Mouse (Mus musculus) spleen, postnatal 36 days (tissue): ENCODE results near the gene Shf.
"Not testable (repeated sequence)": the region's sequence is repeated elsewhere in the genome, so short reads cannot be mapped to it uniquely, and the experiment has no call there.

Experiments
- DNase-seq, 2 experiments: peaks; one replicate each; pipeline ENCODE4 v3.0.0; 2022; ENCODE audit warnings: low spot score in 2 of 2, mixed read lengths in 1 of 2

Shf gene

DNA sequence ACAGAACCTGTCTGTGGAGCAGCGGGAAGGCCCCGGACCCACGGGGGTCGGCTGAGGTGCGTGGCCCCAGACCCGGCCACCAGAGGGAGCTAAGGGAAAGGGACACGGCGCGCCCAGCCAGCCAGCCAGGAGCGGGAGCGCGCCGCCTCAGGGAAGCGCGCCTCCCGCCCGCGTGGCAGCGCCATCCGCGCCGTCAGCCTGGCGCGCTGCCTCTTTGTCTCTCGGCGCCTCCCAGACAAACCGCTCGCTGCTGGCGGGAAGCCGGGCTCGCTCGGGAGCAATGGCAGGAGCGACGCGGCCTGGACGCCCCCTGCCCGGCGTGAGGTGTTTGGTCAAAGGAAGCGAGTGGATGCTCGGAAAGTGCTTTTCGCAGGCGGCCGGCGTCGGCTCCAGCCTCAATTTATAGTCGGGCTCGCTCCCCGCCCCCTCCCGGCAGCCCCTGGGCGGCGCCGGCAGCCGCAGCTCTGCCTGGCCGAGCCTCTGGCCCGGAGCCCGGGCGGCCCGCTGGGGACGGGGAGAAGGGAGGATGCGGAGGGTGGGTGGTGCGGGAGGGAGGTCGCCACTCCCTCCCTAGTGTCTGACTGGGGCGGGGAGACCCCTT, 20.3 kb downstream of the Shf start:
- DNase-seq: peak; percentile 74 to 75

DNA sequence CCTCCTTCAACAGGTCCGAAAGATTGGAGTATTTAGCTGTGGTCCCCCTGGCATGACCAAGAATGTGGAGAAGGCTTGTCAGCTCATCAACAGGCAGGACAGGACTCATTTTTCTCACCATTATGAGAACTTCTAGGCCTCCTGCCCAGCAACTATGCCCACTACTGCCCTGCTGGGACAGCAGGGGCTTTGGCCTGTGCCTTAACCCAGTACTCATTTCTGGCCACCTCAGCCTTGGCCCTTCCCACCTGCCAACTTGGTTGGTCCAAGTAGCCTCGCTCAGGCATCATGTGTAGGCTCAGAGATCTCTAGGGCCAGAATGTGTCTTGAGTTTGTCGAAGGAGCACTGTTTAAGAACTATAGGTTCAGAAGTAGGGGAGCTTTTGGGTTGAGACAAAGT, 21.7 kb downstream of the Shf start:
- DNase-seq: no peak

DNA sequence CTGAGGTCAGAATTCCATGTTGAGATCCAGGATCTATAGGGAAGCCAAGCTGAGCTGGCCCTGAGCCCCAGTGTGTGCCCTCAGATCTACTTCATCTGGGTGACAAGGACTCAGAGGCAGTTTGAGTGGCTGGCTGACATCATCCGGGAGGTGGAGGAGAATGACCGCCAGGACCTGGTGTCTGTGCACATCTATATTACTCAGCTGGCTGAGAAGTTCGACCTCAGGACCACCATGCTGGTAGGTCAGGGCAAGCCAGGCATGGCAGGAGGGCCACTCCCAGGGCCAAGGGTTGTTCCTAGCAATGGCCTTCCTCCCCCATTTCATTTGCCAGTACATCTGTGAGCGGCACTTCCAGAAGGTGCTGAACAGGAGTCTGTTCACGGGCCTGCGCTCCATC, 22.8 kb downstream of the Shf start:
- DNase-seq: not testable (repeated sequence)

DNA sequence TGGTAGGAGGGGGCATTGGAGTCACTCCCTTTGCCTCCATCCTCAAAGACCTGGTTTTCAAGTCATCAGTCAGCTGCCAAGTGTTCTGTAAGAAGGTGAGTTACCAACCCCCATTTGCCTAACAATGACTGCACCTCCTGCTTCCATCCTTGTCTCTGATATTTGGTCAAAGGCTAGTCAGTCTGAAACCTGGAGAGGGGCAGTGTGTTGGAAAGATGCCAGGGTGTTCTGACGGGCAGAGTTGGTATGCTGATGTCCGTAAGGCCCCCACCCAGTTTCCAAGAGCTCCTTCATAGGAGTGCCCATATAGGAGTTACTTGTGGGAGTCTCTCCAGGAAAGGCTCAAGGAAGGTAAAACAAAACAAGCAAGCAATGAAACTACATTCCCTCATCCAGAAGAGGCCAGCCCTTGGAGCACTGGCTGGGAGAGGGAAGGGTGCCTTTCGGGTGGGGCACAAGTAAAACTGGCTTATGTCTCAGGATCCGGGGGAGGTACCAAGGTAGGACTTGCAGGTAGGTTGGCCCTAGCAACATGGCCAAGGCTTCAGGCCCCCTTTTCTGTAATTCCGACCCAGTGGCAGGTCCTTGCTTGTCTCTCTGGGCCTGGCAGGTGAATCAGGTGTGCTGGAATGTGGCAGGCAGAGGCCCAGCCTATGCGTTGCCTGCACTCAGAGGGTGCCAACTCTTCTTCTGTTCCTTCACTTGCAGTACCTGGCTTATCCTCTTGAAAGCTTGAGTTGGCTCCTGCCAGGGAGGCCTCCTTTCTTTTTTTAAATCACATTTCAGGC, 23.7 kb downstream of the Shf start:
- DNase-seq: no peak

DNA sequence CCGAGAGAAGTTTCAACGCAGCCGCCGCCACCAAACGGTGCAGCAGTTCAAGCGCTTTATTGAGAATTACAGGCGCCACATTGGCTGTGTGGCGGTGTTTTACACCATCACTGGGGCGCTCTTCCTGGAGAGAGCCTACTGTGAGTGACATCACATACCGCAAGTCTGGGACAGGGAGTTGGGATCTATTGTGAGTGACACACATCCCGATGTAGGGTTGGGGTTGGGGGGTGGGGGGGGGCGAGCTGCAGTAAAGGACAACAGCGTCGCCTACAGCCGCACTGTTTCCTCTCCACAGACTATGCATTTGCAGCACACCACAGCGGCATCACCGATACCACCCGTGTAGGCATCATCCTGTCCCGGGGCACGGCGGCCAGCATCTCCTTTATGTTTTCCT, 31.7 kb downstream of the Shf start:
- no peak for DNase-seq

DNA sequence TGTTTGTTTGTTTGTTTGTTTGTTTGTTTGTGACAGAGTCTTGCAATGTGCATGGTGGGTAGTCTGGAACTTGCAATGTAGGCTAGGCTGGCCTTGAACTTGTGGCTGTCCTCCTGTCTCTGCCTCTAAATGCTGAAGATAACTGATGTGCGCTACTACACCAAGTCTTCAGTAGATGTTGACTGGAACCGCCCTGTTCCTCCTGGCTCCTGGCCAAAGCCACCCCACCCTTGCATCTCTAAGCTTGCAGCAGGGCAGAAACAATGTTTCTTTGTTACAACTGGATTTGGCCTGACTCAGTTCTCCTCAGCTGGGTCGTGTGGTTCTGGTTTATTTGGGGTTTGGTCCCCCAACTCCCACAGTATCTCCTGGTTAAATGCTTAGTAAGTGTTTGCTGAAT, 34.8 kb downstream of the Shf start:
- no peak for DNase-seq

DNA sequence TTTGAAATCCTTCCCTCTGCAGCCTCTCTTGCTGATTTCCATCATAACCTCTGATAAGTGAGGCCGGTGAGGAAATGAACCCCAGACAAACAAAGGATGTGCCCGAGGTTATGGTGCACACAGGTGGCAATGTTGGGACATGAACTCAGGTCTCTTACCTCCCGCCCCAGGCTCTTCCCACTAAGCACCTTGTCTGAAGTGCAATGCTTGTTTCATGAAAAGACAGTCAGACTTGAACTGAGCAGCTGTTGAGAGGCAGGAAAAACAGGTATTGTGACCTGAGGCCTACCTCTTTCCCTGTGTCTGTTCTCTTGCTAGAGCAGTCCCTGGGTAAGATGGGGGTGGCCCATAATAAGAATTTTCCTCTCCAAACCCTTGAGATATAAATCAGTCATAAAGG, 36.7 kb downstream of the Shf start:
- no peak for DNase-seq

DNA sequence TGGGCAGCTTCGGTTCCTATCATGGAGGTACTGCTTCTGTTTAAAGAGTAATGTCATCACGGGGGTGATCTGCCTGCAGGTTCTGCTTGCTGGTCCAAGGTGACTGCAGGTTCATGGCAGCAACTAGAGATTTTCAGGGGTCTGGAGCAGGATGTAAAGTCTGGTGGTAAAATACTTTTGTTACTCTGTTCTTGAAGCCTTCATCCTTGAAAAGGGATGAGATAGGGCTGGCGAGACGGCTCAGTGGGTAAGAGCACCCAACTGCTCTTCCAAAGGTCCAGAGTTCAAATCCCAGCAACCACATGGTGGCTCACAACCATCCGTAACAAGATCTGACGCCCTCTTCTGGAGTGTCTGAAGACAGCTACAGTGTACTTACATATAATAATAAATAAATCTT, 38.6 kb downstream of the Shf start:
- DNase-seq: not testable (repeated sequence)

DNA sequence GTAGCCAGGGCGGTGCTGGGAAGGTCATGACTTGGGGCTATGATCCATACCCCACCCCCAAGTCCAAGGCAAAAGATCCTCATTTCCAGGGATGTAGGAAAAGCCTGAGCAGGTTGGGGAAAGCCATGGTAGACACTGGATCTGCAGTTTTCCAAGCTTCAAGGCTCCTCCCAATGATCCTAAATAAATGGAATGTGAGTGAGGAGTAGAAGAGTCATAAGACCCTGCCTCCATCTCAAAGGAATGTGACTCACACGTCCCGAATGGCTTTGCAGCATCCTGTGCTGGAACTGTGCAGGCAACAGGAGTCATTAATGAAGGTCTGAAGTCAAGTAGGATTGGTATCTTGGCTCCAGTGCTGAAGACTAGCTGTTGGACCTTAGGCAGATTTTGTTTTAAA, 41.0 kb downstream of the Shf start:
- DNase-seq: no peak

DNA sequence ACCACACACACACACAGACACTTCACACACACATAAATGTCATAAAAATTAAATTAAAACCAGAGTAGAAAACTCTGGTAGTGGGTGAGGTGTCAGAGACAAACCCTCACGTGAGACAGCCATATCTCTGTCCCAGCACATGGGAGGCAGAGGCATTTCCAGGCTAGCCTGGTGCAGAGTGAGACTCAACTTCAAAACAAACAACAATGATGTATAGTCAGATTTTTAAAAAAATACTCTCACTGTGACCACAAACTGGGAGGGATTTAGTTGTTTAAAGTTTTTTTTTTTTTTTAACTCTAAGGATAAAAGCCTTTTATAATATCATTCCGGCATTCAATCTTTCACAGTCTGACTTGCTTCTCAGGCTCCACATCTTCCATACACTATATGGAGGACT, 43.6 kb downstream of the Shf start:
- no peak for DNase-seq

DNA sequence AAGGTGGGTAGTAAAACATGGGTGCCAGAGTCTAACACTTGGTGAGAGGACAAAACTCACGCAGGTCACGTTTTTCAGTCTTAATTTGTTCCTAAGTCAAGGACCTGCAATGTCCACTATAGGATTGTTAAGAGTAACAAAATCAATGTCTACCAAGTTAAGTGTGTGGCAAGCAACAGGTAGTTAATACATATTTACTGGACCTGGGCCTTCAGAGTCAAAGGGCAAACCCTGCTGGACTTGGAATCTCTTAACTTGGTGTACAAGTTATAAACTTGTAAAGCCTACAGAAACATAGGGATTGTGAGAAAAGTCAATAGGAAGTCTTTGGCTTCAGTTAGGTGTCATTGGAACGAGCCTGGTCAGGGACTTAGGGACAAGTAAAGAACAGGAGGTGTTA, 44.4 kb downstream of the Shf start:
- DNase-seq: no peak

DNA sequence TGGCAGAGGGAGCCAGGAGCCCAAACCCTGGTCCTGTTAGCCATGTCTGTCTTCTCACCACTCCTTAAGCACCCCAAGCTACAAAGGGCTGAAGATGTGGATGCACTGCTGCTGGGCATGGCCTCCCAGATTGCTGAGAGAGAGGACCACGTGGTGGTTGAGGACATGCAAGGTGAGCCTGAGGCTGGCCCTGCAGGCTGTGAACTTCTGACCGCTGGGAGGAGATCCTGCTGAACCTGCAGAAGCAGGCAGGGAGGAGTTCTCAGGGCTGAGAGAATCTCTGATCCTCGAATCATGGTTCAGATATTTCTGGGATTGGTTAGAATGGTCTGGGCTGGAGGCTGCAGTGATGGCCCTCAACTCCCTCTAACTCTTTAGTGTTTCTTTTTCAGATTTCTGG, 45.0 kb downstream of the Shf start:
- no peak for DNase-seq

DNA sequence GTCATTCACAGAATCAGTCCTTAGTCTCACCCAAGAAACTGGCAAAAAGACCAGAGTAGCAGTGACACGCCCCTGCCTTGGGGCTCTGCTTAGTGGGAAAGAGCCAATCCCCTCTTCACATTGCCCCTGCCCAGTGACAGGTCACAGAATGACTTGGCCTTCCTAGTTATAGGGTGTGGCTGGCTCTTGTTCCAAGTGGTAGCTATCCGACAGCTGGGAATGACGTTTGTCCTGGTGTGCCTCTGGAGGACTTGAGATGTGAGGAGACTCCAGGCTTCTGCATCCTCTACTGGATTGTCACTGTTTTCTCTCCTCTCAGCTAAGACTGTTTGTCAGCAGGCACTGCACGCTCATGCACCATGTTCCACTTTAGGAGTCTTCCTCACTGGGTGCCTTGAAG, 51.6 kb downstream of the Shf start:
- DNase-seq: no peak

DNA sequence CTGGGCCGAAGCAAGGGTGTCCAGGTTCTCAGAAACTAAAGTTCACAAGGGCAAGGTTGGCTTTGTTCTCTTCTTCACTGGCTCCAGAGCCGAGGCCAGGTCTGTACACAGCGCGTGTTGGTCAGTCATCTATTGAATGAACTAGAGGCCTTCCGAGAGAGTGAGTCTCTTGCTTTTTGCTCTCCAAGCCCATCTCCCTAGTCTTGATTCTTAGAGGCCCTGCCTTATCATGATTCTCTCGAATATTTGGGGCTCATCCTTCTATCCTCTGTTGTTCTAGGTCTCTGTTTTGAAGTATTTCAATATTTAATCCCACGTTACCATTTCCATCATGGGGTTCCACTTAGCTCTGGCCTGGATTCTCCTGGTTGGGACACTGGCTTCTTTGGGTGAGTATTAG, 53.6 kb downstream of the Shf start, which contains the start of gene Duox1:
Gene Duox1, plus strand, starts transcription at position 301 of the 400 bp plus-strand sequence.
- no peak for DNase-seq

DNA sequence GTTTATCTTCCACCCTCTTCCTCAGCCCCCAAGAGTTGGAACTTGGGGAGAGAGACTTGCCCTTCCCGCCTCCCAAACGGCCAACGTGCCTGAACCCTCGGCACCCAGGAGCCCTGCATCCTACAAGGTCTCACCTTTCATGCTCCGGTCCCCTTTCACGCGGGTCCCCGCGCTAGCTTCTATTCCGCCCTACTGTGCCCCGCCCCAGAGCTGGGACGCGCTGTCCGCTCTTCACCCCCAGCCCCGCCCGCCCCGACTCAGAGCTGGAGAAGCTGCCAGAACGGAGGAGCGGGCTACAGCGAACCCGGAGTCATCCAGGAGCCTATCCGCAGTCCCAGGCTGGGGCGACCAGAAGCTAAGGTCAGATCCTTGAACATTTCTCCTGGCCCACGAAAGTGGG, 55.4 kb downstream of the Shf start, which contains the start of gene Duoxa1:
Gene Duoxa1, minus strand, starts transcription at position 195 of the 400 bp plus-strand sequence.
- no peak for DNase-seq

DNA sequence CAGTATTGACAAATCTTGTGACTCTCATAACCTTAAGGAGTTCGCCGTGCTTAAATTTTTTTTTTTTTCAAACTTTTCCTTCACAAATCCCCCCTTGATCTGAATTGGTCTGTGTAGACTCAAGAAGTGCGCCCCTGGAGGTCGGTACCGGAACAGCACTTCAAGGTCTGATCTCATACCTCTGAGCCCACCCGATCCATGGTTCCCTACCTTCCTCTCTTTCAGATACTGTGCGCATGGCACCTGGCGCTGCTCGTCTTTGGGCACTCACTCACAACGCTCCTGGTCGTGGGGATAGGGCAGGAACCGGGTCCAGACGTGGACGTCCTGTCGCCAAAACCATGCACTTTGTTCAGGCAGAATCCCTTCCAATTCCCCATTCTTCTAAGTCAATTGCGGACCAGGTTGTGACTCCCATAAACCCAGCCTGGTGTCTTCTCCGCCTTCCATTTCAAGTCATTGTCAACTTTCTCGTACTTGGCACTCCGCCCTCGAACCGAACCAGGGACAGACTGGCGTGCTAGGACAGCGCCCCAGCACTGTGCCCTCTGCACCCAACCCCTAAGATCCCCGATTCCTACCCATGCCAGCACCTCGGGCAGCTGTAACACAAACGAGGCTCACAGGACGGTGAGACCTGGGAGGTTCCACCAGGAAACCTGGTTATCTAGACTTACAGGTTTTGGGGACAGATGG, 56.1 kb downstream of the Shf start:
- DNase-seq: peak in 1 of 2 experiments; percentile 24

DNA sequence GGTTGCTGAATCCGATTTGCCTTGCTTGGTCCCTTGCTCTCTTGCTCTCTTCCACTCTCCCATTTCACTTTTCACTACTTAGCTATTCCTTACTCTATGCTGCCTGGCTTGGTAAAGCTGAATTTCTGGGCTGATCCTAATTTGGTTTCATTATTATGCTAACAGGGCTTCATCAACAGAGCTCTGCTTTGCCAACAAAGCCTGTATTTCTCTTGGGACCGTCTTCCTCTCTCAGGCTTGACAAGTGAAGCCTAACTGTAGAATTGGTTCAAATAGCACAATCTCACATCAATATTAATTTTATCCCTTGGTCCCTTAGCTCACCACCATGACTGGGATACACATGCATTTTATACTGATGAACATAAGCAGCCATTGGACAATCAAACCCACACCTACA, 57.4 kb downstream of the Shf start:
- no peak for DNase-seq

DNA sequence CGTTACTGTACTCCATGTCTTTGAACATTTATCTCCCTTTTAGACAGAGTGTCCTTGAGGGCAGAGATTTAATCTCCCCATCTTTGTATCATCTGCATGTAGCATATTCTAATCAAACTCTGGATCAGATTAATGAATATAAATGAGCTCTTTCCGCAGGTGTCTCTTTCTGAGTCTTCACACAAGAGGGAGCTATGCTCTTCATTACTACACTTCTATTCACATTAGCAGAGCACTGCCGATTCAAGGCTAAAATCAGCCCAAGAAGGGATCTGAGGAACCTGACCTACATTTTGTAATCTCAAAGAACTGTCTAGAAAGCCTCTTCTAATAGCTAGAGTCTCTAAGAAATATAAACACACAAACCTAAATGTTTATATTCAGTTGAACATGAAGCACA, 59.3 kb downstream of the Shf start:
- DNase-seq: no peak

DNA sequence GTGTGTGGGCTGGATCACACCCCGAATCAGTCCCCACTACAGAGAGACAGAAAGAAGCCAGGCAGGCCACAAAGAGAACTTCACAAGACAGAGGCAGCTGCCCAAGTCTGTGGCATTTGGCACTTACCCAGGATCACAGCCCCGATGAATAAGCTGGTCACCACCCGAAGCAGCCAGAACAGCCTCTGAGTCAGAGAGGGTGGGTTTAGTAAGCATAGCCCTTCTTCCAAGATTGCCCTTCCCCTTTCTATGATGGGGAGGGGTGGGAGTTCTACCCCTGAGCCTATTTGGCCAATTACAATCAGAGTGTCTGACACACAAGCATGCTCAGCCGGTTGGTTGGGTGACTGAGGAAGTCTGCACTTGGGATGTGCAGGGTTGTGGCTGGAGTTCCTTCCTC, 62.8 kb downstream of the Shf start:
- no peak for DNase-seq

DNA sequence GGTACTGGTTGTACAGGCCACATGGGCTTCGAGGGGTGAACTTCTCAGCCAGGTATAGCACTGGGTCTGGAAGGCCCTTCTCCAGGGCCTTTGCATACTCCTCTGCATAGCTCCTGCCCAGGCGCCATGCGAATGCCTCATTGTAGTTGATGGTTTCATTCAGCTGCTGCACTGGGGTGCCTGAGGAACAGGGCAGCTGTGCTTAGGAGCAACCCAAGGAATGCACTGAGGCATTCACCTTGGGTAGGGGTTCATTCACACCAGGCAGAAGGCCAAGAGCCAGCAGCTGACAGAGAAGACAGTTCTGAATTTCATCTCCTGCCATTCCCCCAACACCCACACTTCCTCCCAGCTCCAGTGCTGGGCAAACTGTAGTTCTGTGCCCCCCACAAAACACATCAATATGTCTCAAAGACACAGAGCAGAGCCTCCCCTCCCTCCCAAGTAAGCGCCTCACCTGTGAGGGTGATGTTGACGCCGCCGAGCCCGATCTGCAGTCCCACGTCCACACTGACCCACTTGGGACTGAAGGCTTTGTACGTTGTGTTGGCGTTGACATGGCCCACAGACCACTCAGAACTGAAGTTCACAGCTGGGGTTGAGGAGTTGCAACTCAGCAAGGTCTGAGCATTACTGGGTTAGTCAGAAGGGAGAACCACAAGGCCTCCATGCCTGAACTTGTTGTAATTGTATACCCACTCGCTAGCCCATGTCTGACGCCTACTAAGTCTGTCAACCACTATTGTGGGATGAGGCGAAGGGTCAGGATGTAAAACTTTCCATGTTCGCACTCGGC, 63.7 kb downstream of the Shf start:
- DNase-seq: no peak

DNA sequence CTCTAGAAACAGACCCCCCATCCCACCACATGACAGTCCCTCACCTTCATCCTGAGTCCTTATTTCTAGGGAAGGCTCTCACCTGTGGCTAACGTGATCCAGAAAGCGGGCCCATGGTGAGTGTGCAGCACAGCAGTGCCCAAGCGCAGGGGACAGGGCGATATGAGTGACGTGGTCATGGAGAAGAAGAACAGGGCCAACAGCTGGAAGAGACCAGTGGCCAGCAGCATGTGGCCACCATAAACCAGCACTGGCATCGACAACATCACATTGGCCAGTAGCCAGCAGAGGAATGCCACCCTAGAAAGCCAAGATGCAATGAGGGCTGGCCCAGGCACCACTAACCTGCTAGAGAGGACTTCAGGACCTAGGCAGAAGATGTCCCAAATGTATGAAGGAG, 64.4 kb downstream of the Shf start:
- no peak for DNase-seq
